Mouse (Mus musculus) E14TG2a.4 (cell line): Measurements from ENCODE around the gene Tcte2.

Experiments used
- H3K27me3 ChIP-seq: 2 replicates; pipeline ENCODE4 v1.6.1; 2014; ENCODE audit warnings: low read length, control low read depth; ENCODE audit not compliant: insufficient read depth
- H3K36me3 ChIP-seq: 2 replicates; pipeline ENCODE4 v1.6.1; 2014; ENCODE audit warnings: low read length, control low read depth; ENCODE audit not compliant: insufficient read depth
- H3K4me1 ChIP-seq: replicated peaks from 2 replicates; pipeline ENCODE4 v1.6.1; 2014; ENCODE audit warnings: low read depth, low read length, control low read depth
- H3K4me3 ChIP-seq: replicated peaks from 2 replicates; pipeline ENCODE4 v1.5.1; 2014; ENCODE audit warnings: mild to moderate bottlenecking, low read length
- H3K9me3 ChIP-seq: 2 replicates; pipeline ENCODE4 v1.6.1; 2014; ENCODE audit warnings: low read length, control low read depth
- CTCF ChIP-seq: conservative IDR thresholded peaks from 2 replicates; pipeline ENCODE4 v1.5.1; 2014; ENCODE audit warnings: low read length
- NANOG ChIP-seq: IDR thresholded peaks from 2 replicates; pipeline ENCODE4 v1.6.1; 2014; ENCODE audit warnings: borderline replicate concordance, low read length, mixed read lengths
- POU5F1 ChIP-seq: IDR thresholded peaks from 2 replicates; pipeline ENCODE4 v1.6.1; 2014; ENCODE audit warnings: low read length, borderline replicate concordance

The Tcte2 gene

GRCm38 (mm10) chr17:13700131-13701016 lies 61.3 kb downstream of the Tcte2 start:
- Histone ChIP-seq H3K36me3 (no peaks in the 10 kb centered on the region), H3K4me3 (peak overlapping the region; percentile 37; the same call in 1 of the 2 replicates), H3K4me1 (peaks cover 55% of the 10 kb centered on the region), H3K27me3 (no peaks in the 10 kb centered on the region), H3K9me3 (no peaks in the 10 kb centered on the region)
- TF ChIP-seq POU5F1 (no peak), NANOG (0 out of 2 replicates have a peak, but pooled peaks have one; percentile 36)

GRCm38 (mm10) chr17:13699716-13700115 lies 61.9 kb downstream of the Tcte2 start:
- Histone ChIP-seq H3K9me3 (no peaks in the 10 kb centered on the region), H3K4me1 (peaks cover 52% of the 10 kb centered on the region), H3K27me3 (no peaks in the 10 kb centered on the region), H3K36me3 (no peaks in the 10 kb centered on the region), H3K4me3 (peak overlapping the region; percentile 21; the same call in 1 of the 2 replicates)
- TF ChIP-seq CTCF = no peak
- TF ChIP-seq POU5F1 = no peak
- no peak for TF ChIP-seq NANOG

- Histone ChIP-seq H3K36me3 (no peaks in the 10 kb centered on the region), H3K4me1 (peaks cover 40% of the 10 kb centered on the region), H3K4me3 (no peak overlapping the region), H3K27me3 (no peaks in the 10 kb centered on the region), H3K9me3 (no peaks in the 10 kb centered on the region)
- no peak for TF ChIP-seq CTCF
- no peak for TF ChIP-seq NANOG
- TF ChIP-seq POU5F1 = no peak
These were observed 63.4 kb downstream of the Tcte2 start for GRCm38 (mm10) chr17:13698194-13698593.

- Histone ChIP-seq H3K4me3 (no peak overlapping the region), H3K9me3 (no peaks in the 10 kb centered on the region), H3K36me3 (no peaks in the 10 kb centered on the region), H3K27me3 (no peaks in the 10 kb centered on the region), H3K4me1 (peaks cover 43% of the 10 kb centered on the region)
- TF ChIP-seq NANOG = no peak
- TF ChIP-seq POU5F1 = no peak
- TF ChIP-seq CTCF = no peak
These were observed 64.0 kb downstream of the Tcte2 start for GRCm38 (mm10) chr17:13697646-13698045.

GRCm38 (mm10) chr17:13695881-13696280 lies 65.7 kb downstream of the Tcte2 start:
- TF ChIP-seq POU5F1 (no peak), NANOG (no peak), CTCF (no peak)
- H3K36me3 ChIP-seq = no peaks in the 10 kb centered on the region
- no peak overlapping the region for H3K4me3 ChIP-seq
- H3K9me3 ChIP-seq = no peaks in the 10 kb centered on the region
- H3K27me3 ChIP-seq = no peaks in the 10 kb centered on the region
- peaks cover 45% of the 10 kb centered on the region for H3K4me1 ChIP-seq

GRCm38 (mm10) chr17:13695211-13695610 lies 66.4 kb downstream of the Tcte2 start:
- Histone ChIP-seq H3K36me3 (no peaks in the 10 kb centered on the region), H3K4me3 (no peak overlapping the region), H3K4me1 (peaks cover 45% of the 10 kb centered on the region), H3K9me3 (no peaks in the 10 kb centered on the region), H3K27me3 (no peaks in the 10 kb centered on the region)
- TF ChIP-seq CTCF (no peak), NANOG (no peak)

GRCm38 (mm10) chr17:13694181-13694580 lies 67.4 kb downstream of the Tcte2 start:
- TF ChIP-seq POU5F1 (no peak), NANOG (no peak), CTCF (no peak)
- Histone ChIP-seq H3K4me1 (peaks cover 42% of the 10 kb centered on the region), H3K9me3 (no peaks in the 10 kb centered on the region)

GRCm38 (mm10) chr17:13687656-13688055 lies 74.0 kb downstream of the Tcte2 start:
- H3K4me3 ChIP-seq = no peak overlapping the region
- peaks cover 77% of the 10 kb centered on the region for H3K4me1 ChIP-seq
- TF ChIP-seq CTCF (no peak), NANOG (no peak), POU5F1 (no peak)
- no peaks in the 10 kb centered on the region for H3K36me3 ChIP-seq
- H3K27me3 ChIP-seq = no peaks in the 10 kb centered on the region
- H3K9me3 ChIP-seq = no peaks in the 10 kb centered on the region

More at GRCm38 (mm10) chr17:13694181-13694580, 67.4 kb downstream of the Tcte2 start:
- H3K36me3 ChIP-seq = no peaks in the 10 kb centered on the region
- H3K27me3 ChIP-seq = no peaks in the 10 kb centered on the region
- no peak overlapping the region for H3K4me3 ChIP-seq
